Mouse (Mus musculus) cerebellum, postnatal 14 days (tissue): ENCODE data around the gene Crk.

ENCODE experiments used
- DNase-seq, 2 experiments: peaks; one replicate each; pipeline ENCODE4 v3.0.0; 2021; ENCODE audit warnings: mixed read lengths in 2 of 2

The Crk gene

DNA sequence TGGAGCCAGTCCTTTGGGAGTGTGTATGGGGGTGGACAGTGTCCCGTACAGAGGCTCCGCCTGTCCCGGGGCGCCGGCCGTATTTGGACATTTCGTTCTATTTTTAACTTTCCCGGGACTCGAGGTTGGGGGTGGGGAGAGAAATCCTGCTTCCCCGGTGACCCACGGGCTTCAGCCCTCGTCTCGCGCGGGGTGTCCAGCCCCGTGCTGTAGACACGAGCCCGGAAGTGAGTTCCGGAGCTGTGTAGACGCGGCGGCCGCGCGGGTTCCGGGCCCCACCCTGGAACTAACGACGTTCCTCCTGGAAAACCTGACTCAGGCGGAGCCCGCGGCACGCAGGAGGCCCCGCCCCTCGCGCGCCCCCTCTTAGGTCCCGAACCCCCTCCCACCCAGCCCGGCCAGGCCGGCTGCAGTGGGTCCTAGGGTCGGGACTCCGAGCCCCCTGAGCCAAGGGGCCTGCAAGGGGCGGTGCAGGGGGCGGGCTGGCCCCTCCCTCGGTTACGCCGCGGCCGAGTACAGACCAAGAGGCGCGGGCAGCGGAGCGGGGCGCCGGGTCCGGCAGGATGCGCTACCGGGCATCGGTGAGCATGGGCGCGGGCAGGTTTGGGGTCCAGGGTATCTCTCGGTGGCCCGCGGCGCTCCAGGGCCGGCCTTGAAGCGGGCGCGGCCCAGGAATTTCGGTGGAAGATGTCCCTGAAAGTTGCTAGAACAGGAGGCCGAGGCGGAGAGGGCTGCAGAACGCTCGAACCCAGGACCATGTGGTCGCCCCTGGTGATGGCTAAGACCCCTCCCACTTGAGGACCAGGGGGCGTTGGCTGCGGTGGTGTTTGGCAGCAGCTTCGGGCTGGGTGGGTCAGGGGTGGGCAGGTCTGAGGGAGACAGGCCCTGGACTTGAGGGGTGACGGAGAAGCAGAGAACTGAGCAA lies 23.2 kb upstream of the Crk start:
- peak; percentile 68 to 70 for DNase-seq

DNA sequence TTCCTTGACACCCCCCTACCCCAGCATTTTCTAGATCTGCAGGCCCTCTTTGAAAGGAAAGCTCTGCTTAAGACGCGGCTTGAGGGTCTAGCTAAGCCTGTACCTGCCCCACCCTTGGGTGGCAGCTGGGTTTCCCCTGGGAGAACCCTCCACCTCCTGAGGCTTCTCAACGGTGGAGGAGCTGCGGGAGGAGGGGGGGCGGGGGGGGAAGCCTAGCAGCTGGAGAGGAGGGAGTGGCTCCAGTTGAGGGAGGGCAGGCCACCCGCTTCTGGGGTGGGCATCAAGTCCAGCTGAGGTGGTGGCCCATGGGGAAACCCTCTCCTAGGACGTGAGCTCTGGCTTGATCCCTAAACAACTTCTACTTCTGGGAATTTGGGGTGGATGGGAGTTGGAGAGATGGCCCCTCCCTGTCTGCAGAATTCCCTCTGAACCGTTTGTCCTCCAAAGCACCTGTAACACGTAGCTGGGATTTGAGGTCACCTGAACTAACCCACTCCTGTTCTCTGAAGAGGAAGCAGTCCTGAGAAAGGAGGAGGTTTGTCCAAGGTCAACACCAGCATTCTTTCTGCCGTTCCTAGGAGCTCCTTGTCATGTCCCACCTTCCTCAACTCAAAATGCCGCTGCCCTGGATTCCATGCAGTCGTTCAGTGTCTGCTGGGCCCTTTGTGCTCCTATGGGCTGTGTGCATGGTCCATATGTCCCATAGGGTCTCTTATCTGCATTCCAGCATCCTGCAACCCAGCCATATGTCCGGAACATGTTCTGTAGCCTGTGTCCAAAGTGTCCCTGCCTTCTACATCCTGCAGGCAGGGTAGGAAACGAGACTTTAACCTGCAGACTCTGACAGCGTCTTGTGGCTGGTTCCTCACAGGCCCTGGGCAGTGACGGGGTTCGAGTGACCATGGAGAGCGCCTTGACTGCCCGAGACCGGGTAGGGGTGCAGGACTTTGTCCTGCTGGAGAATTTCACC lies 22.2 kb upstream of the Crk start:
- DNase-seq: no peak

DNA sequence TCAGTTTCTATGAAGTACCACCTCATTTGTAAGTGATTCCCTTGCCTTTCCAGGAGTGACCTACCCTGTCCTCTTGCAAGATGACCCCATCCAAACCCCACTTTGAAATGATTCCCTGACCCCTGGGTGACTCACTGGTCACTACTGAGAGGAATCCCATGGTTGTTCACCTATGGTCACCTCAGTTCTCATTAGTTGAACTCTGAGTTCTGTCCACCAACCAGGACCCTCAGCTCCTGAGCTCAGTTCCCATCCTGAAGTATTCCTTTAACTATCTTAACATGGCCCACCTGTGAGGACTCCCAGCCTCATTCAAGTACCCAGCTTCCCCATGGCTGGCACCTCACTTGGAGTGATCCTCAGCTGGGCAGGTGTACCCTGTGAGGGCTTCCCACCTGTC lies 21.2 kb upstream of the Crk start:
- no peak for DNase-seq

DNA sequence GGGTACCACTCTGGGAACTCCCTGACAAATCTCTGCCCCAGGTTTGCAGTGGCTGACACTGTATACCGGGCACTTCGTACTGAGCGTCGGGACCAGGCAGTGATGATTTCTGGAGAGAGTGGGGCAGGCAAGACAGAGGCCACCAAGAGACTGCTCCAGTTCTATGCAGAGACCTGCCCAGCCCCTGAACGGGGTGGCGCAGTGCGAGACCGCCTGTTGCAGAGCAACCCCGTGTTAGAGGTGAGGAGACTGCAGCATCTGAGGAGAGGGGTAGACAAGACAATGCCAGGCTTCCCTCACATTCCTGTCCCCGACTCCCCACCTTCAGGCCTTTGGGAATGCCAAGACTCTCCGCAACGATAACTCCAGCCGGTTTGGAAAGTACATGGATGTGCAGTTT lies 20.7 kb upstream of the Crk start:
- DNase-seq: no peak

DNA sequence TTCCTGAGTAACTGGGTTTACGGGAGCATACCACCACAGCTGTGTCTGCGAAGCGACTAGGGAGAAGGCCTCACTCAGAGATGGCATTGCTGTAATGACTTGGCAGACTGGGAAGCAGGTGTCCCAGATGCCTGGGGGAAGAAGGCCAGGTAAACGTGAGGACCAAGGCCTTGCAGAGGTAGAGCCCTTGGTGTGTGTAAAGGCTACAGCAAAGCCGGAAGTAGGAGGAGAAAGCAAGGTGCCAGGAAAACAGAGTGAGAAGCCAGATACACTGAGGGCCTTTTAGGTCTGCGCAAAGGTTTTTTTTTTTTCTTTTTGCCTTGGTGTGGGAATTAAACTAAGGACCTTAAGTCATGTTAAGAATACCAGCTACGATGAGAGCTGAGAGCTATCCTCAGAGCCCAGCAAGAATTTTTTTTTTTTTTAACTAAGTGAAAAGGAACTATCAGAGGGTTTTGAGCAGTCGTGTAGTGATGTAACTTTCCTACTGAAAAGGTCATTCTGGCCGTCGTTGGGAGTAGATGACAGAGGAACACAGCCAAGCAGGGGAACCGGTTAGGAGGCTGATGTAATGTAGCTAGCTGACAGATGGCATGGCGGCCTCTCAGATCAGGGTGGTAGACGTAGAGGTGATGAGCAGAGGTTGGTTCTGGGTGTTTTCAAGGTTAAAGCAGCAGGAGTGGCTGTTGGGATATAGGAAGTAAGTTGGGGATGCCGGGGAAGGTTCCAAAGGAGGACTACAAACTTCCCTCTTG lies 19.9 kb upstream of the Crk start:
- no peak for DNase-seq

DNA sequence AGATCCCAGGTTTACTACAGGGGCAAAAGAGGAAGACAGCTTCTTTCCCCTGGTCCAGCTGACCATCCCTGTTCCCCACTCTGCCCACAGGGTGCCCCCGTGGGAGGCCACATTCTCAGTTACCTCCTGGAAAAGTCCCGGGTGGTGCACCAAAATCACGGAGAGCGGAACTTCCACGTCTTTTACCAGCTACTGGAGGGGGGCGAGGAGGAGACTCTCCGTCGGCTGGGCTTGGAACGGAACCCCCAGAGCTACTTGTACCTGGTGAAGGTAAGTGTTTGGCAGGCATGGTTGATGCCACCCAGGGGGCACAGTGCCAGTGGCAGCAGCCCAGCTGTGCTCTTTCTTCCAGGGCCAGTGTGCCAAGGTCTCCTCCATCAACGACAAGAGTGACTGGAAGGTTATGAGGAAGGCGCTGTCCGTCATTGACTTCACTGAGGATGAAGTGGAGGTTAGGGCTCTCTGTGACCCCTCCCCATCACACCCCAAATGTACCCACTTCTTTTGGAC lies 18.9 kb upstream of the Crk start:
- DNase-seq: no peak

DNA sequence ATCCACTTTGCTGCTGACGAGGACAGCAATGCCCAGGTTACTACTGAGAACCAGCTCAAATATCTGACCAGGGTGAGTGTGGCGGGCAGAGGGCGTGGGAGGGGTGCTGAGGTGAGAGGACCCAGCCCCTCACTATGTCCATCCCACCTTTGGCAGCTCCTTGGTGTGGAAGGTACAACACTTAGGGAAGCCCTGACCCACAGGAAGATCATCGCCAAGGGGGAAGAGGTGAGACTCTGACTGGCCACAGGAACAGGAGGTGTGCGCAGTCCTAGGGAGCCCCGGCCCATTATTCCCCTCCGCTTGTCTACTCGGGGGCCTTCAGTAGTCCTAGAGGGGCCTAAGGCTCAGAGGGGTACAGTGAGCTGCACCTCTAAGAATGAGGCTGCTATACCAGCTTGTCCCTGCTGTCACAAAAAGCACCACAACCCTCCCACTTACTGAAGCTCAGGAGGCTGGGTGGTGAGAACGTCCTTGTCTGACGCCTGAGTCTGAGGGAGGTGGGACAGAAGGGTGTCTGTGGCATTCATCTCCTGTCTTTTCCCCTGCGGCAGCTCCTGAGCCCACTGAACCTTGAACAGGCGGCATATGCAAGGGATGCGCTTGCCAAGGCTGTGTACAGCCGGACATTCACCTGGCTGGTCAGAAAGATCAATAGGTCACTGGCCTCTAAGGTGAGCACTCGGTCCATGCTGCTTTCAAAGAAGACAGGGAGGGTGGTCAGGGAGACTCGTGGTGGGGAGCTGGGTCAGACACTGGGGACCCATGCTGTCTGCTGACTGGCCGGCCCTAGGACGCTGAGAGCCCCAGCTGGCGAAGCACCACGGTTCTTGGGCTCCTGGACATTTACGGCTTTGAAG lies 17.9 kb upstream of the Crk start:
- DNase-seq: no peak

DNA sequence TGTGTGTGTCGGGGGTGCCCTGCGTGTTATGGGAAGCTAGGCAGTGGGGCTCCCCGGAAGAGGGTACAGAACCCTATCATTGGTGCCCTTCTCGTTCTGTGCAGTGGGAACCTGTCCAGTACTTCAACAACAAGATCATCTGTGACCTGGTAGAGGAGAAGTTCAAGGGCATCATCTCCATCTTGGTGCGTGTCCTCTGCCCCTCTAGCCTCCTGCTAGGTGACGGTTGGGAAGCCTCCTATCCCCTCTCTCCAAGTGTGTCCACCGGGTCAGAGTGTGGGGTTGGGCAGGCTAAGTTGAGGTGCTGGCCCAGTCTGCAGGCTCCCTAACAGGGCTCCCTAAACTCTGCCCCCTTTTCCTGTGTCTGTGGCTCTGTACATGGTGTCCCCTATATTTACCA lies 16.9 kb upstream of the Crk start:
- DNase-seq: no peak

DNA sequence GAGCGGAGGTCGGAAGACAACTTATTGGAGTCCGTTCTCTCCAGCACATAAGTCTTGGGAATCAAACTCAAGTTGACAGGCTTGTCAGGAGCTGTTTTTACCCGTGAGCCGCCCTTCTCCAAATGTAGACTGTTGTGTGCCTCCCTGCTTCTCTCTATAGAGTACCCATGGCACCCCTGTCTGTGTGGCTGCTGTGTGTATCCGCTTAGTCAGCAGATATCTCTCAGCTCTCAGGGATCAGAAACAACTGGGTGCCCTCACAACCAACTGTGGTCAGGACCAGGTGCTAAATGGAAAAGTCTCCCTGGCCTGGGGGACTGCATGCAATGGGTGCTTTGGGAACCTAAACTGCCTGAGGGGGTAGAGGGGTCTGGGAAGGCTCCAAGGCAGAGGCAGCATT lies 12.8 kb upstream of the Crk start:
- DNase-seq: no peak

DNA sequence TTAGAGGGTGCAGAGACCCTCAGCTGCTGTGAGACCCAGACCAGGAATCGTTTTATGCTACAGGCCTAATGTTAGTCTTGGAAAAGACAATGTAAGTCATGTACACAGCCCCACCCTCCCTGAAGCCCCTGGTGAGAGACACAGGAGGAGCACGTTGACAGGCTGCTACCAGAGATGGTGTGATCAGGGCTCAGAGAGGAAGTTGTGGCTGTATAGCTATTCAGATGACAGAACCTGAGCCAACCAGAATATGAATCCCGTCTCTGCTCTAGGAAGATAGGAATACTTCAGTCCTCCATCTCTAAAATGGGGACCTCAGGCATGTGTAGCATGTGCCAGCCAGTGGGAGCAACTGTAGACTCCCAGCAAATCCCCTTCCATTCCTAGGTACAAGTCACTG lies 10.4 kb upstream of the Crk start:
- DNase-seq: no peak

DNA sequence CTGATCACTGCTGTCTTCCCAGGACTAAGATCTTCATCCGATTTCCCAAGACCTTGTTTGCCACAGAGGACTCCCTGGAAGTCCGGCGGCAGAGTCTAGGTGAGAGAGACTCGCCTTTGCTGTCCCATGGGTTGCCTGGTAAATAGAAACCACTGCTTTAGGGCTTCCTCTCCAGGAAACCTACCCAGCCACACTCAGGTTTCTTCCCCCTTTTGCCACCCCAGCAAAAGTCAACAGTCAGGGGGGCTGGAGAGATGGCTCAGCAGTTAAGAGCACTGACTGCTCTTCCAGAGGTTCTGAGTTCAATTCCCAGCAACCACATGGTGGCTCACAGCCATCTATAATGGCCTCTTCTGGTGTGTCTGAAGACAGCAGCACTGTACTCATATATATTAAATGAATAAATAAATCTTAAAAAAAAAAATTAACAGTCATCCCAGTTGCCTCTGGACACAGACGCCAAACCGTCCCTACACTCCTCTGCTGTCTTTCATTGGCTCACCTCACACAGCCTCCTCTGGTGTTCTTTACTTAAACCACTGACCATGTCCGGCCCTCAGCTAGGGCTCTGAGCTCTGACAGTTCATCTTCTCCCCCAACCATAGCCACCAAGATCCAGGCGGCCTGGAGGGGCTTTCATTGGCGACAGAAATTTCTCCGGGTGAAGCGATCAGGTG lies 9.7 kb upstream of the Crk start:
- no peak for DNase-seq

DNA sequence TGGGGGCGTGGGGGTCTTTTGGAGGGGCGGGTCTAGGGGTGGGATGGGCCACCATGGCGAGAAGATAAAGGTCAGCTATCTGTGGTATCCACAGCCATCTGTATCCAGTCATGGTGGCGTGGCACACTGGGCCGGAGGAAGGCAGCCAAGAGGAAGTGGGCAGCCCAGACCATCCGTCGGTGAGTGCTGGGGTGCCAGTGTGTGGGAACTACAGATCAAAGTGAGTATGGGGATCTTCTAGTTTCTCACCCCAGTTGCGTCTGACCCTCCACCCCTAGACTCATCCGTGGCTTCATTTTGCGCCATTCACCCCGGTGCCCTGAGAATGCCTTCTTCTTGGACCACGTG lies 9.2 kb upstream of the Crk start:
- no peak for DNase-seq

DNA sequence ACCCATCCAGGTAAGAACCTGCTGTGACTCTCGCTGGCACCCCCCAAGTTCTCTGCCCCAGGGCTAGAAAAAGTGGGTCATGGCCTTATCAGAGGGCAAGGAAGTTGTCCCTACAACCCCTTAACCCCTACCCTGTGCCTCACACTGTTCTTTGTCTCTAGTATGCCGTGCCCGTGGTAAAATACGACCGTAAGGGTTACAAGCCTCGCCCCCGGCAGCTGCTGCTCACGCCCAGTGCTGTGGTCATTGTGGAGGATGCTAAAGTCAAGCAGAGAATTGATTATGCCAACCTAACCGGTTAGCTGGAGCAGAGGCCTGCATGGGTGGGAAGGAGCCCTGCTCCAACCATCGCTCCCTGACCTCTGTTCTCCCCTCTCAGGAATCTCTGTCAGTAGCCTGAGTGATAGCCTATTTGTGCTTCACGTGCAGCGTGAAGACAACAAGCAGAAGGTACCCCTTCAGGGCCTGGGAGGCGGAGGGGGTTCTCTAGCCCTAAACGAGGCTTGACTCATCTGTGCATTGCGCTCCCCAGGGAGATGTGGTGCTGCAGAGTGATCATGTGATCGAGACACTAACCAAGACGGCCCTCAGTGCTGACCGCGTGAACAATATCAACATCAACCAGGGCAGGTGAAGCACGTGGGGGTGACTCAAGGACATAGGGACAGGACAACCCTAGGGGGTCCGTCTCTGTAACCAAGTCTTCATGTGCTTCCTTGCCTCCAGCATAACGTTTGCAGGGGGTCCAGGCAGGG lies 7.5 kb upstream of the Crk start:
- DNase-seq: no peak

DNA sequence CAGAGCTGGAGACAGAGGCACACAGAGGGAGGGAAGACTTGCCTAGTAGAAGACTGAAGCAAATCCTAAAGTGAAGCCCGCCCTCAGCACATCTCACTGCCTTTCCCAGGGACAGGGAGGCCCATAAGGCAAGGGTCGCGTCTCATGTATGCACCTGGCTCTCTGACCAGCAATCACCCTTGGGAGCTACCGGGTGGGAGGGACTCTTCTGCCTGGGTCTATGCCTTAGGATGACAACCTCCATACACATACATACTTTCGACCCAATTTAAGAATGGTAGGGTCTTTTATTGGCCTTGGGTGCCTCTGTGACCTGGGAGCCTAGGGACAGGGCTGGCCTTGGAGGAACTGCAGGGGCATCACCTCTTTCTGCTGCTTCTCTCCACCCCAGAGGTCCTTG lies 5.6 kb upstream of the Crk start:
- no peak for DNase-seq

DNA sequence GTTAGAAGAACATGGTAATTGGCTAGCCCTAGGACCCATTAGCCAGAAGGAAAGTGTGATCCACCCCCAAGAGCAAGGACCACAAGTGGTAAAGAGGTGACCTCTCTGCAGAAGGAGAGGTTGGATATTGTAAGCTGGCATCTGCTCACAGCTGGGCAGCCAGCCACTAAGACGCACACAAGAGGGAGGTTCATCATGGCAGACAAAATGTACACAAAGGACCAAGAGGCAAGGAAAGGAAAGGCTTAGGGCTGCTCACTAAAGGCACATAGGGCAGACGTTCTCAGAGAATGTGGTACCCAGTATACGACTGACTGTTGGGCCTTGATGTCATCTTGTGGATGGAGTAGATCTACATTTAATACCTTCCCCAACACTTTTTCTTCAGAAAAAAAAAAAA lies 4.2 kb upstream of the Crk start:
- no peak for DNase-seq

DNA sequence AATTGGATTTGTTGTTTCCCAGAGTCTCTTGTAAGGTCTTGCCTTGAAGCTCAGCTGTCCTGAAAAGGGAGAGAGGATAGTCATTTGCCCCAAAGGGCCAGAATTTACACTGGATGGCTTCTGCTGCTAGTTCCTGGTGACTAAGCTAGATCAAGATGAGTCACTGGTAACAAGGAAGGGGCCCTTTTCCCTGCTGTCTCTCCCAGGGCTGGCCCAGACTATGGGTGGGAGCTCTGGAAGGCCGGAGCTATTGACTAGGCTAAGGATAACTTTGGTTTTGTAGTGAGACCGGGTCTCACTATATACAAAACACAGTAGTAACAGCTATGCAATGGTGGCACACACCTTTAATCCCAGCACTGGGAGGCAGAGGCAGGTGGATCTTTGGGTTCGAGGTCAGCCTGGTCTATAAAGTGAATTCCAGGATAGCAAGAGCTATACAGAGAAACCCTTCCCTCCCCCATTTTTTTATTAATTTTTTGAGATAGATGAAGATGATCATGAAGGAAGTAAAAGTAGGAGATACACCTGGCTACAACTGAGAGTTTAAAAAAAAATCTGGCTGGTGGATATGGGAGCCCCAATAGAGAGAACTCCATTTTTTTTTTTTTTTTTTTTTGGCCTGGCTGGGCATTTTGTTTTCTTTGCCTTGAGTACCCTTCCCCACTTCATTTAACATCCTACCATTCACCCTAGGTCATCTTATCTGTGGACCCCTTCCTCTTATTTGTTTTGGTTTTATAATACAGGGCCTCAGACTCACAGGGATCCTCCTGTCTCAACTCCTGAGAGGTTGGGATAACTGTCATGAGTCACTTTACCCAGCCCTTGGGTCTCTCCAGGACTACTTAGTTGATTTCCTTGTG lies 945 bp upstream of the Crk start:
- DNase-seq: no peak

DNA sequence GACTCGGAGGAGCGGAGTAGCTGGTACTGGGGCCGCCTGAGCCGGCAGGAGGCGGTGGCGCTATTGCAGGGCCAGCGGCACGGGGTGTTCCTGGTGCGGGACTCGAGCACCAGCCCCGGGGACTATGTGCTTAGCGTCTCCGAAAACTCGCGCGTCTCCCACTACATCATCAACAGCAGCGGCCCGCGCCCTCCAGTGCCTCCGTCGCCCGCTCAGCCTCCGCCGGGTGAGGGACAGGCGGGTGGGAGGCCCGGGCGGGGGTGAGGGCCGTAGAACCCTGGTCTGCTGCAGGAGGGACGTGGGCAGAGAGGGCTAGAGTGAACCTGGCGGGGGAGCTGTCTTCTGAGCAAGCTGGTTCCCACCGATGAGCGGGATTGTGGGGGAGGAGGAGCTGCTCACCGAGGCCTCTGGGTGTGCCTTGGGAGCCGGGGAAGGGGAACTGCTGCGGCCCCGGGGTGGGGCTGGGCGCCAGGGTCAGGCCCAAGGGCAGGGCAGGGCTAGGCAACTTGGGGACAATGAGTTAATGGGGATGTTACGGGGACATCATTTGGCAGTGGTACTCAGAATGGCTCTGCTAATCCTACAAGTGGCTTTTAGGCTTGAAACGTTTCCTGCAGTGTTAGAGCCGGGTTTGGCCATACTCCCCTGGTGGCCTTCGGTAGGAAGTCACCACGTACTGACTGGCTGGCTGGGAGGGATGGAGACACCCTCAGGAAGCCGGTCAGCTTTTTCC lies 546 bp downstream of the Crk start:
- no peak for DNase-seq

DNA sequence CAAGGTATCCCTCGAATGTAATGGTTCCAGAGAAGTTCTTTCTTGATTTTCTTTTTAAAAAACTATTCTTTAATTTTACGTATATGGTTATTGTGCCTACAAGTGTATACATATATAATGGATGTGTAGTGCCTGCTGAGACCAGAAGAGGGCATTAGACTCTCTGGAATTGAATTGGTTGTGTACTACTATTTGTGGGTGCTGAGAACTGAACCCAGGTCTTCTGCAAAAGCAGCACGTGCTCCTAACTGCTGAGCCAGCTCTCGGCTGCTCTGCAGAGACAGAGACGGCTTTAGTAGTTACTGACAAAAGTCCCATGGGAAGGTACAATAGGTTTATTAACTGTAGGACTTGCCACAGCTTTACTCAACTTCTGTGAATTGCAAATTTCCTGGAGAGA lies 5.4 kb downstream of the Crk start:
- no peak for DNase-seq

DNA sequence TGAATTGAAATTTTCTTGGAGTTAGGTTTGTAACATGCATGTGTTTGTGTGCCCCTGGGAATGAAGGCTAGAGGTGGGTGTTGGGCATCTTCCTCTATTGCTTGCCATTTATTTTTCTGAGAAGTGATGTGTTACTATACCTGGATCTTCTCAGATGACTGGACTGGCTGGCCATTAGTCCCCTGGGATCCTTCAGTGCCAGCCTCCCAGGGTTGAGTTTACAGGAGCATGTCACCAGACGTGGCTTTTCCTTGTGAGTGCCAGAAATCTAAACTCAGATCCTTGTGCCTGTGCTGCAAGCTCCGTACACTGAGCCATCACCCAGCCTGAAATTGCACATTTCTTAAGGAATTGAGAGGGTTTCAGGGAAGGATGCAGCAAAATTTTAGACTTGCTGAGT lies 5.9 kb downstream of the Crk start:
- DNase-seq: peak; percentile 24 to 30
